Mouse (Mus musculus): ENCODE measurements around the gene Igdcc3. TPM values are rescaled to one million over a fixed set of nuclear protein-coding genes. Genes with fewer than 3 reads are reported as not detected.
A peak's percentile ranks its signal among the peaks of the same experiment; 100 is the strongest.

Gene Igdcc3
- polyA plus RNA-seq, 1 experiment, result not detected

DNA sequence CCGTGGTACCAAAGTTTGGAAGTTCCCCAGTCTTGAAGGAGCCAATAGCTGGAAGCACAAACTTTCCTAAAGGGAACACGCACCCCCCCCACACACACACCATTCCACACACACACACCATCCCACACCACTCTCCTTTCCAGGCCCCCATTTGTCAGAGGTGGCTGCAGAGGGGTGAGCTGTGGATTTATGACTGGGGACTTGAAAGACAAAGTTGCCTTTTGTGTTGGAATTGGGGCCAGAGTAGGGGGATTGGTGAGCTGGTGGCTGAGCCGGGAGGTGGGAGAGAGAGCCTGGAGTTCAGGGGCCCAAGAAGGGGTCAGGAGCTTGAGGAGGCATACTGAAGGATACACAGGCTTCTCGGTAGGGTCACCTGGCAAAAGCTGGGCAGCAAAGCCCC lies 28.0 kb downstream of the Igdcc3 start:
- Histone ChIP-seq H3K4me3 (replicated peaks) (no peak overlapping the region), H3K36me3 (replicated peaks; ENCODE audit: low read length) (no peaks in the 10 kb centered on the region), H3K9me3 (peaks cover 11% of the 10 kb centered on the region), H3K27me3 (replicated peaks) (peaks cover 60% of the 10 kb centered on the region), H3K4me1 (no peaks in the 10 kb centered on the region)
- TF ChIP-seq GATA1 (IDR thresholded peaks at IDR 0.05; ENCODE audit: borderline replicate concordance, low read length), result no peak
- no peak for TF ChIP-seq FLI1 (IDR thresholded peaks at IDR 0.05; ENCODE audit: low read length)

DNA sequence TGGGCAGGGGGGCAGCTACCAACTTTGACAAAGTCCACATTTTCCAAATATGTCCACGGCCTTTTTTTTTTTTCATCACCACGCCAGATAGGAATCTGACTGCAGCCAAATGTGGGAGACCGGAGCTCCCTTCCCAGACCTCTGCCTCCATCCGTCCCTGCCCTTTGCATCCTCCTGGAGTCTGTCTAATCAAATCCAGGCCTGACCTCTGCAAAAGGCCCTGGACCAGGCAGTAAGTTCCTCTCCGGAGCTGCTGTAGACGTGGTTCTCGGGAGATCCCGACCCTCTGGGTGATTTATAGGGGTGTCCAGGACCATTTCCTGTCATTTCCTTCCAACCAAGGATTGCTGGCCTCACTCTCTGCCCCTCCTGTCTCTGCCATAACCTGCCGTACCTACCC lies 31.7 kb downstream of the Igdcc3 start:
- peaks cover 6% of the 10 kb centered on the region for H3K9me3 ChIP-seq
- H3K4me3 ChIP-seq (replicated peaks), result no peak overlapping the region
- peaks cover 60% of the 10 kb centered on the region for H3K27me3 ChIP-seq (replicated peaks)
- TF ChIP-seq GATA1 (IDR thresholded peaks at IDR 0.05; ENCODE audit: borderline replicate concordance, low read length) (no peak), FLI1 (IDR thresholded peaks at IDR 0.05; ENCODE audit: low read length) (no peak)
- no peaks in the 10 kb centered on the region for H3K36me3 ChIP-seq (replicated peaks; ENCODE audit: low read length)
- no peaks in the 10 kb centered on the region for H3K4me1 ChIP-seq

DNA sequence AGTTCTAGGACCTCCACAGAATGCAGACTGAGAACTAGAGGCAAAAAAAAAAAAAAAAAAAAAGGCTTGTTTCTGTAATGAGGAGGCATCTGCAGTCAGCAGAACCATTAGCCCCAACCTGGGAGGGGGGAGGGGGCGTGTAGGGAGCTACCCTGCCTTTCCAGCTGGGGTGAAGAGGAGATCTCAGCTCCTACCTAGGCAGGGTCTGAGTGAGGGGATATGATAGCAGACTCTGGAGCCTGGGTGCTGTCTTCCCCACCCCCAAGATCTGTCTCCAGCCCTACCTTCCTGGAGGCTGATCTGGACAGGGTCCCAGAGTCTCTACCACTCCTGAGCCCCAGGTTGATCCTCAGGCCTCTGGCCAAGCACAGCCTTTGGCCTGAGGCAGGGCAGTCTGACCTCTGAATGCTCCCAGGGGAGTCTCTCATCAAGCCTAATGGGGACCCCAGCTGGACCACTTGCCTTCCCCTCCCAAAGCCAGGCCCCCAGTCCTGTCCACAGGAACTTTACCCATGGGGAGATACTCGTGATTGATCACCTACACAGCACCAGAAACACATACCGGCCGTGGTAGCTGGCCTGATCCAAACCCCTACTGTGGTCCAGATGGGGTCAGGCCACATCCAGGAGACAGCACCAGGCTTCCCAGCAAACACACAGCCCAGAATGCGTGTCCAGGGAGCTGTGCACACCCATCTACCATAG lies 34.4 kb downstream of the Igdcc3 start:
- H3K27me3 ChIP-seq (replicated peaks), result peaks cover 75% of the 10 kb centered on the region

DNA sequence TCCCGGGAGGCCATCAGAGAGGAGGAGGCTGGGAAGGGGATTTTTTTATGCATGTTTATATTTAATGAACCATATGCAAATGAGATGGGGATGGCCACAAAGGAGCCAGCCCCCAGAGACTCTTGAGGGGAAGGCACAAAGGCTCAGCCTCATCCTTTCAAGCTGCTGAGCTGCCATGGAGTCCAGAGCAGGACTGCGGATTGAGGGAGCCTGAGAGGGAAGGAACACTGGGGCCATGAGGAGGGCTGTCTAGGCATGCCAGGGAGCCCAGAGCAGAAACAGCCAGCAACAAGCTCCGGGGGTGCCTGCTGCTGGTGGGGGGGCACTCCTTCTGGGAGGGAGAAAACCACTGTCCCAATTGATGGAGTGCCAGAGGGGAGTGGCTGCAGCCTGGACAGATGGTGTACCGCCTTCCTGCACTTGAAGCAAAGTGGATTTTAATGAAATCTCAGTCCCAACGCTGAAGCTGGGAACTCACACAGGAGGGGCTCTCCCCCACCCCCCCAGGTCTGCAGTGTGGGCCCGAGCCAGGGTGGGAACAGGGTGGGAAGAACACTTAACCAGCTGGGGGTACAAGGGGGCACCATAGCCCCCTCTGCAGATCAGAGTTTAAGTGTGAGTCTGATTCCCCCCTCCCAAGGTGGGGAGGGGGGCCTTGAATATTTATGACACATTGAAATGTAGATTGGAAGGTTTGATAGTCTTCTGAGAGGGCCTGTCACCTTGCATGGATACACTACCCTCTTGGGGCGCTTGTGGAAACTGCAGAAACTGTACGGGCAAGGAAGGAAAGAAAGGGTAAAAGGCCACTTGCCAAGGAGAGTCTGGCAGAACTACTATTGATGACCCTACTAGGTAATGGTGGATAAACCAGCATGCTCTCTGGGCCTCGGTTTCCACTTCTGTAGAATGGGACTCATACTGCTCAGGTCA lies 35.2 kb downstream of the Igdcc3 start:
- Histone ChIP-seq H3K9me3 (peaks cover 6% of the 10 kb centered on the region), H3K36me3 (replicated peaks; ENCODE audit: low read length) (no peaks in the 10 kb centered on the region), H3K27me3 (replicated peaks) (peaks cover 82% of the 10 kb centered on the region), H3K4me3 (replicated peaks) (no peak overlapping the region), H3K4me1 (peaks cover 10% of the 10 kb centered on the region; the same call in 1 of the 2 replicates)
- TF ChIP-seq GATA1 (IDR thresholded peaks at IDR 0.05; ENCODE audit: borderline replicate concordance, low read length) (no peak), FLI1 (IDR thresholded peaks at IDR 0.05; ENCODE audit: low read length) (no peak)

More for the DNA sequence above, 34.4 kb downstream of the Igdcc3 start:
- Histone ChIP-seq H3K9me3 (peaks cover 6% of the 10 kb centered on the region), H3K4me1 (peaks cover 5% of the 10 kb centered on the region; the same call in 1 of the 2 replicates), H3K36me3 (replicated peaks; ENCODE audit: low read length) (no peaks in the 10 kb centered on the region), H3K4me3 (replicated peaks) (no peak overlapping the region)
- TF ChIP-seq GATA1 (IDR thresholded peaks at IDR 0.05; ENCODE audit: borderline replicate concordance, low read length), result no peak
- no peak for TF ChIP-seq FLI1 (IDR thresholded peaks at IDR 0.05; ENCODE audit: low read length)

DNA sequence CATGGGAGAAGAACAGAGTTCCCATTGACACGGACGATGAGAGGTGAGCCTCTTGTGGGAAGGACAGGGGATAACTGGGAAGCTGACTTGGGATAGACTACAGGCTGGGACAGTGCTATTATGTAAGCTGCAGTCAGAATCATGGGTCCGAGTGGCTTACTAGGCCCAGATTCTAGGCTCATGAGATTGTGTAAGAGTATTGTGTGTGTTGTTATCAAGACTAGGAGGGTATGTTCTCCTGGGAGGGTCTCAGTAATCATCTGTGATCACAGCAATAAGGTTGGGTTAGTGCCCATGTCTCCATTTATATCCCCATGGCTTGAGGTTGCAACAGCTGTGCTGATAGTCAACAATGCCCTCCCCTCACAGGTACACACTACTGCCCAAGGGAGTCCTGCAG lies 36.5 kb downstream of the Igdcc3 start:
- H3K9me3 ChIP-seq, result no peaks in the 10 kb centered on the region
- H3K27me3 ChIP-seq (replicated peaks), result peaks cover 93% of the 10 kb centered on the region
- TF ChIP-seq GATA1 (IDR thresholded peaks at IDR 0.05; ENCODE audit: borderline replicate concordance, low read length), result no peak
- TF ChIP-seq FLI1 (IDR thresholded peaks at IDR 0.05; ENCODE audit: low read length), result no peak

DNA sequence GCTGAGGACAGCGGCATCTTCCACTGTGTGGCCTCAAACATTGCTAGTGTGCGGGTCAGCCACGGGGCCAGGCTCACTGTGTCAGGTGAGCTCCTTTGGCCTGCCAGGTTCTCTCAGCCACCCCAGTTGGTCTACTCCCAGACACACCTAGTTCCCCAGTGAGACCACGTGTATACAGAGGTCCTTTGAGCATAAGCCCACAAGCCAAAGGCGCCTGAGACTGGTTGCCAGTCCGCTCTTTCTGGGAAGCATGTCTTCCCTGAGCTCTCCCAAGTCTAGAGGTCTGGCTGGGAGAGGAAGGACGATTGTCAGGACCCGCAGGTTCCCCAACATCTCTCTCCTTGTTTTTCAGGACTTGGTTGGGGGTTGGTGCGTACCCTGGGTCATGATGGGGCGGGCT lies 36.9 kb downstream of the Igdcc3 start:
- Histone ChIP-seq H3K4me3 (replicated peaks) (no peak overlapping the region), H3K4me1 (peaks cover 13% of the 10 kb centered on the region; the same call in 1 of the 2 replicates), H3K9me3 (no peaks in the 10 kb centered on the region), H3K36me3 (replicated peaks; ENCODE audit: low read length) (no peaks in the 10 kb centered on the region), H3K27me3 (replicated peaks) (peaks cover 93% of the 10 kb centered on the region)
- no peak for TF ChIP-seq FLI1 (IDR thresholded peaks at IDR 0.05; ENCODE audit: low read length)
- TF ChIP-seq GATA1 (IDR thresholded peaks at IDR 0.05; ENCODE audit: borderline replicate concordance, low read length), result no peak

More for the DNA sequence above, 36.5 kb downstream of the Igdcc3 start:
- Histone ChIP-seq H3K36me3 (replicated peaks; ENCODE audit: low read length) (no peaks in the 10 kb centered on the region), H3K4me3 (replicated peaks) (no peak overlapping the region), H3K4me1 (peaks cover 13% of the 10 kb centered on the region; the same call in 1 of the 2 replicates)

DNA sequence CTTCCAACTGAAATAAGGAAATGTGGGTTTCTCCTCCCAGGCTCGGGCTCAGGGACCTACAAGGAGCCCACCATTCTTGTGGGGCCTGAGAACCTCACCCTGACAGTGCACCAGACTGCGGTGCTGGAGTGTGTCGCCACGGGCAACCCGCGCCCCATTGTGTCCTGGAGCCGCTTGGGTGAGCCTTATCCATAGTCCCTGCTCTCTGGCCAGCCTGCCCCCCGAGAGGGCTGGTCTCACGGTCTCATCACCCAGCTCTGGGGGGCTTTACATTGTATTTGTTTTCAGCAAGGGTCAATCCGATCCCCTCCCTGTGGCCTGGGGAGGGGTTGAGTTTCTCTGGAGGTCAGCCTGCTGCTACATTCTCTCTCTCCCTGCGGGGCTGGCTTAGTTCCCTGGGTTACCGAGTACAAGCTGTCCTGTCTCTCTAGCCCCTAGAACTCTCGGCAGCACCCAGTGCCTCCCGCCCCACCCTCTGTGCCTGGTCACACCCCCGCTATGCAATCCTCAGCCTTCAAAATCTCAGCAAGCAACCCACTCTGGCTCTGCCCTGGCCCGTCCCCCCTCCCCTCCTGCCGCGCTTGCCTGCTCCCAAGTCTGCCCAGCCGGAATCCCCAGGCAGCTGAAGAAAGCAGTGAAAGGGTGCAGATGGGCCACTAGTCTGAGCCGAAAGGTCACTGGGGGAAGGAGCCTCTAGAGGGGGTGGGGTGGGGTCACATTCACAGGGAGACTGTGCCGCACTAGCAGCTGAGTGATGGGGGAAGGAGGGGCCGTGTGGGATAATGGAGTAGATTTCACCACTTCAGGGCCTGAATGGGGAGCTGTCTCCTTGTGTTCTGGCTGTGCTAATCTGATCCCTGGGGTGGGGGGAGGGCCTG lies 37.6 kb downstream of the Igdcc3 start:
- TF ChIP-seq GATA1 (IDR thresholded peaks at IDR 0.05; ENCODE audit: borderline replicate concordance, low read length) (no peak), FLI1 (IDR thresholded peaks at IDR 0.05; ENCODE audit: low read length) (no peak)
- no peaks in the 10 kb centered on the region for H3K36me3 ChIP-seq (replicated peaks; ENCODE audit: low read length)
- H3K27me3 ChIP-seq (replicated peaks), result peaks cover 93% of the 10 kb centered on the region
- H3K4me1 ChIP-seq, result peaks cover 13% of the 10 kb centered on the region; the same call in 1 of the 2 replicates
- H3K9me3 ChIP-seq, result no peaks in the 10 kb centered on the region
- no peak overlapping the region for H3K4me3 ChIP-seq (replicated peaks)

DNA sequence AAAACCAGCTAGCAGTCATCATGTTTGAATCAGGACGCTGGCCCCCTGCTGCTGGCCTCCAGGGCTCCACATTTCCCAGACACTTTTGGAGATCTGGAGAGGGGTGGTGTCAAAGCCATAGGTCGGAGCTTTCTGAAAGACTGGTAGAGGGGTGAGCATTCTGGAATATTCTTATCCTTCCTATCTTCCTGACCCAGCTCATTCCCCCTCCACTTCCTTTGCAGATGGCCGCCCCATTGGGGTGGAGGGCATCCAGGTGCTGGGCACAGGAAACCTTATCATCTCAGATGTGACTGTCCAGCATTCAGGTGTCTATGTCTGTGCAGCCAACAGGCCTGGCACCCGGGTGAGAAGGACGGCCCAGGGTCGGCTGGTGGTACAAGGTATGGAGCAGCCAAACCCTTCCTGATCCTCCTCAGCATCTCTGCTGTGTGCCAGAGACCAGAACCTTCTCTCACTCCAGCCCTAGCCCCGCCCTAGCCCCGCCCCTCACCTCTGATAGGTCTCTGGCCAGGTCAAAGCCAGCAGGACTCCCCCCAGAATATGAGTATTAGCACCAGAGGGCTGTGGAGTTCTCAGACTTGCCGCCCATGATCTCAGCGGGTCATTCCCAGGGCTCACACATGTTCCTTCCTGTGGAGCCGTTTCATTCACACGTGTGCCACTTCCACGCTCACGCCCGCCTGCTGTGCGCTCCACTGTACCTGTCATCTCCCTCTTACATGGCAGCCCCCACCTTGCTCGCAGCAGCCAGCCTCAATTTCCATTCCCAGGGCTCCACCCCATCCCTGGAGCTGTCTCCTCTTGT lies 39.0 kb downstream of the Igdcc3 start:
- TF ChIP-seq FLI1 (IDR thresholded peaks at IDR 0.05; ENCODE audit: low read length) (no peak), GATA1 (IDR thresholded peaks at IDR 0.05; ENCODE audit: borderline replicate concordance, low read length) (no peak)
- Histone ChIP-seq H3K27me3 (replicated peaks) (peaks cover 96% of the 10 kb centered on the region), H3K4me1 (peaks cover 15% of the 10 kb centered on the region), H3K9me3 (no peaks in the 10 kb centered on the region), H3K4me3 (replicated peaks) (peak overlapping the region; percentile 31), H3K36me3 (replicated peaks; ENCODE audit: low read length) (no peaks in the 10 kb centered on the region)

All from megakaryocyte, embryonic 14.5 days (primary cell).